Mouse (Mus musculus) thymus, postnatal 25 days (tissue): ENCODE measurements around the gene Trpv4.
A peak's percentile ranks its signal among the peaks of the same experiment; 100 is the strongest.

Experiments used
- DNase-seq: peaks from one replicate; pipeline ENCODE4 v3.0.0; 2022

Gene Trpv4

GRCm38 (mm10) chr5:114667228-114667856, 9.1 kb upstream of the Trpv4 start:
- DNase-seq = peak; percentile 100

GRCm38 (mm10) chr5:114666659-114667058, 8.4 kb upstream of the Trpv4 start:
- DNase-seq = no peak

- DNase-seq = no peak
These were observed 6.5 kb upstream of the Trpv4 start for GRCm38 (mm10) chr5:114664750-114665149.

DNA sequence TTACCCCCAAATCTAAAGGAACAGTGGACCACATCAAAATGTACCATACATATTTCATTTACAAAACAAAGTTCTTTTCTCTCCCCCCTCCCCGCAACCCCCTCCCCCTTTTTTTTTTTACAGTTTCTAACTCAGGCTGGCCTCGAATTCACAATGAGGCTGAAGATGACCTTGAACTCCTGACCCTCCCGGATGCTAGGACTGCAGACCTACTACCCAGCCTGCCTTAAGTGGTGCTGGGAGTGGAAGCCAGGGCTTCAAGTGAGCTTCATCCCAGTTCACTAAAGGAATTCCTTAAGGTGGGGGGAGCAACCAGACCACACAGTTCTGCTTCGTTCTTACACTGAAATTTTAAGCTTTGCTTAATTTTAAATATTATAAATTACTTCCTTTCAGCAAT, 5.9 kb upstream of the Trpv4 start:
- DNase-seq = no peak

- DNase-seq = no peak
These were observed 2.8 kb upstream of the Trpv4 start for GRCm38 (mm10) chr5:114661029-114661428.

GRCm38 (mm10) chr5:114657426-114657825, 795 bp downstream of the Trpv4 start:
- no peak for DNase-seq

GRCm38 (mm10) chr5:114656305-114656704, 1.9 kb downstream of the Trpv4 start:
- DNase-seq = no peak

DNA sequence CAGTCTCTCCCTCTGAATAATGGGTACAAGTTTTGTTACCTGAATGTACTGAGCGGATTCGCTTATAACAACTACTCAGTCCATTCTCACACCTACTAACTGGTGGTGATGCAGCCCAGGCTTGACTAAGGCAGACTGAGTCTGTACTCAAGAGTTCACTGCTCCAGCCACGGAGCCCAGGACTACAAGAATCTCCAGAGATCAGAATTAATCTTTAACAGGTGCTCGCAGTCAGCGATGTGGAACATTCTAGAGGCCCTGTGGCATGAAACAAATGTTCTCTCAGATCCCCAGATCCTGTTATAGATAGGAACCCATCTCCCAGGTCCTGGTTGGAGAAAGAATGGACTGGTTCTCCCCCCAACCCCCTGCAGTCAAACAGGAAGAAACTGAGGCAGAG, 2.5 kb downstream of the Trpv4 start:
- no peak for DNase-seq

DNA sequence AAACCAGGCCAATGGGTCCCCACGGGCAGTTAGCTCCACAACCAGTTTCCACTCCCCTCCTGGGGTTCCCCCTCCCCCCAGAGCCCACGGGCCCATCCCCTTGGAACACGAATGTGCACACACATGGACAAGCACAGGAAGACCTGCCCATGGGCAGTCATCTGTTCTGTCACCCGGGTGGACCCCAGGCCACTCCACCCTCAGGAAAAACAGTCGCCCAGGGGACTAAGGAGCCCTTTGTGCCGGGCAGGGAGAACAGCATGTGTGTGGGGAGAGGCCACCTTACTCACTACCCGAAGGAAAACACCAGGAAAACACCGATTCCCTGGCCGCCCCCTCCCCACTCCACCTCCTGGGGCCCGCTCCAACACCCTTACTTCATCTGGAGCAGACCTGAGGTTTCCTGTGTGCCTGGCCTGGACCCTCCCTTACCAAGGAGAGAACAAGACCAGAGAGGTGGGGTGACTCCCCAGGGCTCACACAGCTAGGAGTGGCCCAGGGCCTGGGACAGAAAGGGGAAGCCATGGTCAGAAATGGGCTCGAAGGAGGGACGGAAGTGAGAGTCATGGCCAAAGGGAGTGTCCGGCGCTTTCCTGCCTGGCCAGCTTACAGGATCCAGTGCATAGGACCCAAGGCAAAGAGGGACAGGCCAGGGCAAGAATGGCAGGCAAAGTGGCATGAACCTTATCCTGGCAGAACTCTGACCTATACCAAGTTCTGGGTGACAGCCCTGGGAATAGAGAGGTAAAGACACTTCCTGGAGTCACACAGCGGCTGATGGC, 4.4 kb downstream of the Trpv4 start:
- no peak for DNase-seq

- DNase-seq = no peak
These were observed 6.8 kb downstream of the Trpv4 start for GRCm38 (mm10) chr5:114651449-114651848.

GRCm38 (mm10) chr5:114651002-114651401, 7.2 kb downstream of the Trpv4 start:
- no peak for DNase-seq

- DNase-seq = no peak
These were observed 9.4 kb downstream of the Trpv4 start for GRCm38 (mm10) chr5:114648728-114649311.

DNA sequence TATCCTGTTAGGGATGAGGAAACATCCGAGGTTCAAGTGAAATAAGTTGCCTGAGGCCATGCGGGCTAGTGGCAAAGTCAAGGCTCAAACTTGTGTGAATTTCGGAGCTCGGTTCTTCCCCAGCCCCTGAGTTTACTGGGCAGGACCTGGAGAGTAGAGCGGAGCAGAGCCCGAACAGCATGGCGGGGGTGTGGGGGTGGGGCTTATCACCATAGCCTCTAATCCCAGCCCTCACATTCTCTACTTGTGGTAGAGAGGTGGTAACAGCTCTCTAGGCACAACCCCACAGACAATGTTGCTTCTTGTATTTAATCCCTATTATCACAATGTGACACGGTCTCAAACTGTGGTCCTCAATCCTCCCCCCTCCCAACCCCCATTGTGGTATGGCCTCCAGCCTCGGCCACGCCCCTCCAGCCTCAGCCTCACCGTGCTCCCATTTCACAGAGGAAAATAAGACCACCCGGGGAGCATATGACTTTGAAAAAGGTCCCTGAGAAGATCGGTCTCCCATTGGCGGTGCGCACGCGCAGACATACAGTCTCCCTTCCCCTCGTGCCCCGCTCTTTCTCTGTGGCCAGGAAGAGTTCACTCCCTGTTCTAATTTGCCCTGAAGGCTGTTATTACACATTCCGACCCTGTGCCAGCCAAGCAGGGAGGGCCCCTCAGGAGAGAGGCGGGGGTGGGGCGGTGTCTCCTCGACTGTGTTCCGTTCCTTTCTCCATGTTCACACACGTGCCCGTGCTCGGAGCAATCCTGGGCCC, 10.8 kb downstream of the Trpv4 start:
- DNase-seq = peak; percentile 17

DNA sequence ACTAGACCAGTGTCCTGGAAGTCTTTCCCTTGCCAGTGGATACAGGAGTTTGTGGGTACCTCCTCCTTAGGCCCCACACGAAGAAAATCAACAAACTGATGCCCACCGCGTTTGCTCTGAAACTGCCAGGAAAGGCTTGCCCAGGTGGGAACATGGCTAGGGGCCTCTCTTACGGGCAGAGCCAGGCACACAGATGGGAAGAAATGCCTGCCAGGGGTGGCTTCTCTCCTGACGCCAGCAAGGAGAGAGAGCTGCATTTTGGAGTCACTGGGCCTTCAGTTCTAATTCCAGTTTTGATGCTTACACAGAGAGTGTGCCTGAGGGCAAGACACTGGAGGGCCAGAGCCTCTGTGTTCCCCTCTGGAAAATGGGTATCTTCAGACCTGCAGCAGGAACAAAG, 12.3 kb downstream of the Trpv4 start:
- DNase-seq = no peak

GRCm38 (mm10) chr5:114644918-114645317, 13.3 kb downstream of the Trpv4 start:
- DNase-seq = no peak

GRCm38 (mm10) chr5:114640809-114641208, 17.4 kb downstream of the Trpv4 start:
- no peak for DNase-seq

- no peak for DNase-seq
These were observed 18.6 kb downstream of the Trpv4 start for GRCm38 (mm10) chr5:114639645-114639957.

- peak; percentile 85 for DNase-seq
These were observed 19.2 kb downstream of the Trpv4 start for GRCm38 (mm10) chr5:114638769-114639644.

- DNase-seq = no peak
These were observed 22.1 kb downstream of the Trpv4 start for GRCm38 (mm10) chr5:114636091-114636490.

DNA sequence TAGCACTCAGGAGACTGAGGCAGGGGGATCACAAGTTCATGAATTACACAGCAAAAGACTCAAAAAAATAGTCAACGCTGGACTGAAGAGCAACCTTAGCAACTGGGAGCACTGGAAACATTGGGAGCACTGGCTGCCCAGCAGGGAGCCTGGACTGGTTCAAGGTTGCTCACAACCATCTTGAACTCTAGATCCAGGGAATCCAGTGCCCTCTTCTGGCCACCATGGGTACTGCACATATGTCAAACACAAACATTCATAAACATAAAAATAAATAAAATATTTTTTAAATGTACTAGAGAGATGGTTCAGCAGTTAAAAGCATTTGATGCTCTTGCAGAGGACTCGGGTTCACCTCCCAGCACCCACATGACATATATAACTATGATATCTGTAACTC, 26.9 kb downstream of the Trpv4 start:
- peak; percentile 35 for DNase-seq

- peak; percentile 79 for DNase-seq
These were observed 32.6 kb downstream of the Trpv4 start for GRCm38 (mm10) chr5:114625590-114625989.

DNA sequence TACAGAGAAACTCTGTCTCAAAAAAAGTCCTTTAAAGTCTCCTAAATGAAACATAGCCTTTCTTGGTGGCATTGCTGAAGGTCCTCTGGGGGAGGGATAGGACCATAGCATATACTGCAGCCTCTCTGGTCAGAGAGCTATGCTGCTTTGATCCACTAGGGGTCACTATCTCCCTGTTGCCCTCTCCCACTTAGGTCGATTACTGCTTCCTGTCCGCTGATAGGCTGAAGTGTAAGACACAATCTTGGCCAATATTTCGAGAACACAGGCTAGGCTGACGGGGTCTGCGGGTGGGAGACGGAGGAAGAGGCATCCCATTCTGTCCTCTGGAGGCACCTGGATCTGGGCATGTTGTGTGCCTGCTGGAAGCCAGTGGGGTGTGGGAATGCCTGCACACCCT, 37.9 kb downstream of the Trpv4 start:
- DNase-seq = peak; percentile 34

DNA sequence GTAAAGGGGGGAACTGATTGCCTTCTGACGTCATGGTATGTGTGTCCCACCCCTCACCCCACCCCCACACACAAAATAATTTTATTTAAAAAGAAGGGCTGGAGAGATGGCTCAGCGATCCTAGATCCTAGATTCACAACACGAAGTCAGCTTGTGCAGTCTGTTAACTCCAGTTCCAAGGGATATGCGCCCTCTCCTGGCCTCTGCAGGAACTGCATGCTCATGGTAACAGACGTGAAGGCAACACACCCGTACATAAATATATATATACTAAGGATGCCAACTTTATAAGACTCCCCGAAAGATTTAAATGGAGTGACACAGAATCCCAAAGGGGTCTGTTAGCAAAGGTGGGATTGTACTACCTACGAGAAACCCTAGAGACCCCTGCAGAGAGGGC, 39.4 kb downstream of the Trpv4 start:
- peak; percentile 81 for DNase-seq
